Mouse (Mus musculus) layer of hippocampus, adult 9-10 months (tissue): ENCODE data around the gene Gtpbp1.

ENCODE experiments used
- DNase-seq: peaks from one replicate; pipeline ENCODE4 v3.0.0; 2022; ENCODE audit warnings: low spot score

Gtpbp1 gene

DNA sequence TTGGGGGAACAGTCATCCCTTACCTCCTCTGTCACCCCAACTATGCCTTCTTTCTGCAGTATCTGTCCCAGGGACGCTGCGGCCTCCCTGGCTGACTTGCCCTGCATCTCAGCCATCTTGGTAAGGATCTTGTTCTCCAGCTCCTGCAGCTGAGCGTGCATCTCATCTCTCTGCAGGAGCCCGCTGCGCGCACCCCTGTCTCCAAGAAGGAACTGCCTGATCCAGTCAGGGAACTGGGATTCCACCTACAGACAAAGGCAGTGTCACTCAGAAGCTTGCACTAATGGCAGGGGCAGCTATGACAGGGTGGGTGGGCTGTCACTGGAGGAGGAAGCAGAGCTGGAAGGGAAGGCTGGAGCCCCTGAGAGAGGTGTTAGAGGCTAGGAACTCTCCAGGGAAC lies 37.2 kb downstream of the Gtpbp1 start:
- no peak for DNase-seq

DNA sequence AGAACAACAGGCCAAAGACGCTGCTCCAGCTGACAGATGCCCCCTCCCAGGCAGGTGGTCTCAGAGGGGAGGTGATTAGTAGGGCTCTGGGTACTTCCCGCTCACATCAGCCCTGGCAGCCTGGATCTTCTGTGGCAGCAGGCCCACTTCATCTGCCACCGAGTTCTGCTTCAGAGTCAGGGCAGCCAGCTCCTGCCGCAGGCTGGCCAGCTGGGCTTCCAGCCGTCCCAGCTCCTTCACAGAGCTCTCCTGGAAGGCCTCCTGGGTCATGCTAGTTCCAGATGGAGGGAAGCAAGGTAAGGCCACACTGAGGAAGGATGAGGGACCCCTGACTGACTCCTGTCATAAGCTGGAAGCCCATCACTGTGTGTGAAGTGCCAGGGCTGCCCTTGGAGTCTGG lies 37.7 kb downstream of the Gtpbp1 start:
- no peak for DNase-seq

DNA sequence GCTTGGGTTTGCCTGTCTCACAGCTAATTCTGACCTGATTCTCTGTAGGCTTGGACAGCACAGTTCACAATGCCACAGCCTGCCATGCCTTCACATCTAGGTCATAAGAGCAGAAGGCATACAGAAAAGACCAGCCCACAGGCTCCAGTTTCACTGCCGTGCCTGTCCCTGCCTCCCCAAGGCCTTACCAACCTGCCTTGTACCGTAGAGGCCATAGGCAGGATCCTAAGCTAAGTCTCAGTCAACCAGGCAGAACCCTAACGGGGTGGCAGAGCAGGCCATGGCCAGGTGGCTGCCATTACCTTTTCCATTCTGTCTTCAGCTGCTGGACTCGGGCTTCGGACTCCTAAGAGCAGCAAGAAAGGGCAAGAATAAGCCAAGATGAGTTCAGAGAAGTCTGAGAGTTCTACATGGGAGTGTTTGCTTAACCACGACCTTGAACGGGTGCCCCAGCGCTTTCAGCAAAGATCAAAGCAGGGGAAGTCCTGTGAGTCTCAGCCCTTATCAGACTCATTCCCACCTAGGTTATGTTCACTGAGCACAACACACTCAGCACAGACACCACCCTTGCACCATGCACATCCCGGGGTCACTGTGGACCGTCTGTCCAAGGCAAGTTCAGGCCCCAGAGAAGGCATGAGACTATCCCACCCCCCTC lies 38.2 kb downstream of the Gtpbp1 start:
- no peak for DNase-seq

DNA sequence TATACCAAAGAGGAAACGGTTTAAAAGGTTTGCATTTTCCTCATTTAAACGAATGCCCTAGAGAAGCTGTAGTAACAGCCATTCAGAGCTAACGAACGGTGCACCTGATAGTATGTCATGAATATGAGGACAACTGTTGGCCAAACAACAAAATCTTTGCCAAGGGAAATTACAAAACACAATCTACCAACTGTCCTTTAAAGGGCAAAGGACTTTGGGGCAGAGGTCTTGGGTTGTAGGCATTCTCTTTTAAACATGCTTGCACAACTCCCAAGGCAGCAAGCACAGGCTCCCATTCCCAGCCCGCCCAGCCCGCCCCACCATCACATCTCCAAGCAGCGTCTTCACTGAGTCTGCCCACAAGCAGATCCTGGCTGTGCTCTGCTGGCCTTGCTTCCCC lies 40.9 kb downstream of the Gtpbp1 start:
- DNase-seq: no peak

DNA sequence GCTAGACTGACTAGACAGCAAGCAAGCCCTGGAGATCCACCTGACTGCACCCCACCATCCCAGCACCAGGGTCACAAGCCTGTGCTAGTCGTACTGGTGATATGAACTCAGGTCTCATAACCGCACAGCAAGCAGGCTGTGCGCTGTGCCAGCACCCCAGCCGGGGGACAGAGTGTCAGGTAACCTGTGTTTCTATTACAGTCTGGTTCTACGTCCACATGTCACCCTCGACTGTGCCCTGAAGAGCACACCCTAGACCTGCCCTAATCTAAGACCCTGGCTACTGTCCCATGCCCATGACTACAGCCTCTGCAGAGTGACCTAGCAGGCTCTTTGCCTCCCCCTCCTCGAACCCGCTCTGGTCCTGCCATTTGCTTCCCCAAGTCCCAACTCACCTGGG lies 42.5 kb downstream of the Gtpbp1 start:
- no peak for DNase-seq

GRCm38 (mm10) chr15:79733640-79734039 lies 43.0 kb downstream of the Gtpbp1 start:
- no peak for DNase-seq

DNA sequence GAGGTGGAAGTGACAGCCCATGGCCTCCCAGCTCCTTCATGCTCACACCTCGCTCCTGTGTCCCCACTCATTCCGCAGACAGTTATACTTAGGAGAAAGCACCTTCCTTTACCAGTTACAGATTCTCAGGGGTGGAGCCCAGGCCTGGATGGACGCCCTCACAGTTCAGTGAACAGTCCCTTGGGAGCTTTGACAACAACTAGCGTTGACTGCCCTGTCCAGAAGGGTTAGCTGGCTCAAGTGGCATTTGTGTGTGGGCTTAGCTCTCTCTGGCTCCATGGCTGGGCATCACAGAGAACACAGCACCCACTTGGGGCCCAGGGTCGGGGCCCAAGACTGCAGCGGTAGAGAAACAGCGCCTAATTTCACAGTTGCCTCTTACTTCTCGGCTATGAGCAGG lies 43.7 kb downstream of the Gtpbp1 start:
- DNase-seq: no peak

- no peak for DNase-seq
Observed at GRCm38 (mm10) chr15:79740739-79741138, 50.1 kb downstream of the Gtpbp1 start.

DNA sequence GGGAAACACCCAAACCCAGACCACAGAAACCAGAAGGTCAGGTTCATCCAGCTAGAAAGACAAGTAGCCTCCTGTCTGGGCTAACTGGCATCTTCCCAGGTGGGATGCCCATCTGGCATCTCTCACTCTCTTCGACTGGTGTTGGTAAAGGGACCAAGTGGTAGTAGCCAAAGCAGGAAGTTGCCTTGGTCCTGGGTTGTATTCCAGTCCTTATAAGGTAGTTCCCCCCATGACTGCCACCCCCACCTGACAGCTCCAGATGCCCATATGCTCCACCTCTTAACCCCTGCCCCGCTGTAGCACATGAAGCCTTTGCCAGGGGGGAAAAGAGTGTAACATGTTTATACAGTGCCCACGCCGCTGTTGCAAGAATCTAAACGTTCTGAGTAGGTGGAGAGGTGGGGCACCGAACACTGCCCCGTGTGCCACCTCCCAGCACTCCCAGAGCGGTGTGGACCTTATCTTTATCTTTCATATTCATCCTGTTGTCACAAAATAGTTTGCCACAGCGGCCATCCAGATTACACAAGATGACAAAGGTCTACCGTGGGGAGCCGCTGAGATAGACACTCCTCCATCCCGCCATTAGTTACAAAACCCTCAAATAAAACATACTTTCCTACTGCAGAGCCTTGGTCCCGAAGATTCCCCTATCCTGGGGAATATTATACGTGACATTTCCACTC lies 50.7 kb downstream of the Gtpbp1 start:
- DNase-seq: no peak

DNA sequence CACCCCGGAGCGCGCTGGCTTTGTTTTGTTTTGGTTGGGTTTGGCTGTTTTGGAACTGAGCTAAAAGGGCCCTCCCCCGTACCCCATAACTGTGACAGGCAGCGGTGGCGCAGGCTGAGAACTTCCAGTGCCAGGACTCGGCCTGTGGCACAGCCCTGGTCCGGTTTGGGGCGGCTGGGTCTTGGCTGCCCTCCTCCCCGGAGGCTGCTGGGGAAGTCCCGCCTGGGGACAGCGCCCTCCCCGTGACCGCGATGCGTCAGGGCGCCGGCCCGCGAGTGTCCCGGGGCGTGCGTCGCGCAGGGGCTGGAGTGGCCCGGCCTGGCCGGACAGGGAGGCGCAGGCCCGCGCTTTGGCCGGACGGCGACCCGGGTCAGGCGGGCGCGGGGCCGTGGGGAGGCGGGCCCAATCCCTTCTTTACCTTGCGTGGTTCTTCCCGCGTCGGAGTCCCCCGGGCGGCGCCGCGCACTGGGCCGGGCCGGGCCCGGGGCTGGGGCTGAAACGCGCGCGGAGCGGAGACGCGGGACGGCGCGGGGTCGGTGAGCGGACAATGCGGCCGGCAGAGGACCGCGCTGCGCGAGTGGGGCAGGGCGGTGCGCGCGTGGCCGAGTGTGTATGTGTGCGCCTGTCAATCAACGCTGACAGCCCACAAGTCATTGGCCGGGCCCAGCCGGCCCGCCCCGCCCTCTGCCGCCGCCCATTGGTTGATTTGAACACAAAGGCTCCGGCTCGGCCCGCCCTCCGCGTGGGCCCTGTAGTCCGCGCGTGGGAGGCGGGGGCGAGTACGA lies 51.5 kb downstream of the Gtpbp1 start, which contains the start of gene Sun2:
Gene Sun2, minus strand, starts transcription at position 616 of the 785 bp plus-strand sequence.
- DNase-seq: peak; percentile 79

- no peak for DNase-seq
Observed at GRCm38 (mm10) chr15:79742706-79743023, 52.0 kb downstream of the Gtpbp1 start.

DNA sequence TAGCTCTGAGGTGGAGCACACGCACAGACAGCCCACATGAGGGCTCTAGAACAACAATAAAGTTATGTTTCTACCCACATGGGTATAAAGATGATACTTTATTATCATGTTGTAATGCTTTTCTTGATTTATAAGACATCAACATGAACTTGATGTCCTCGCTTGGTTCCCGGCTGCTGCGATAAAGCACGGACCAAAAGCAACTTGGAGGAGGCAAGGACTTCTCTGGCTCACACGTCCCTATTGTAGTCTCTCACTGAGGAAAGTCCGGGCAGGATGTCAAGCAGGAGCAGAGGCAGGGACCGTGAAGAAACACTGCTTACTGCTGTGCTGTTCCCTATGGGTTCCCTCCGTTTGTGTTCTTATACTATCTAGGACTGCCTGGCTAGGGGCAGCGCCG lies 53.4 kb downstream of the Gtpbp1 start:
- no peak for DNase-seq

- DNase-seq: no peak
Observed at GRCm38 (mm10) chr15:79744742-79745141, 54.1 kb downstream of the Gtpbp1 start.

DNA sequence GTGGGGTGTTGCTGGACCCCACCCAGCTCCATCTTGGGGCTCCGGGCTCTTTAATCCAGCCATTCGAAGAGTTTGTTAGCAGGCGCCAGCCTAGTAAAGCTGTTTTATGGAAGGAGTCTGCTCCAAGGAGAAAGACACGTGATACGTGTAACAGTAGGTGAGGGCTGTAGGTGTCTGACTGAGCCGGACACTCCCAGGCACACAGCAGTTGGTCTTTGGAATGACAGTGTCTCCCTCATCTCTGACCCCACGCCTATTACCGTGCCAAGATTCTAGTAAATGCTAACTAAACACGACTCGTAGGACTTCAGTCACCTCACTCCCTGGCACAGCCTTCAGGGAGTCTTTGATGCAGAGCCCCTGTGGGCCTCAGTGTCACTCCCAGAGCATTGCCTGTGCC lies 54.7 kb downstream of the Gtpbp1 start:
- DNase-seq: no peak

- no peak for DNase-seq
Observed at GRCm38 (mm10) chr15:79745883-79746282, 55.2 kb downstream of the Gtpbp1 start.

DNA sequence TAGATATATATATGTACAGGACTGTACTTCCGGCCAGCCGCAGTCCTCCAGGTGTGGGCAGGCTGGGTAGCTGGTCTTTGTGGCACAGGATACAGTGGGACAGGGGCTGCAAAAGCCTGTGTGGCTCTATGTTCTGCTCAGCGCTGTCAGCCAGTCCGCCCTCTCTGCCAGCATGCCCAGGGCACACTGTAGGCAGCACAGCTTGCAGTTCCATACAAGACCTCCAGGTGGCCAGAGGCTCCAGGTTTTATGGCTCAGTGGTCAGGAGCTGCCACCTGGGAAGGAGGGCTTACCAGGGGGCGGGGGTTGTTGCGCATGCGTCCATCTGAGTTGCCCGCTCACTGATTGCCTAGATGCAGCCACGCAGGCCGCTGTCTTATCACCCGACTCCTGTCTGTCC lies 57.4 kb downstream of the Gtpbp1 start:
- DNase-seq: no peak

DNA sequence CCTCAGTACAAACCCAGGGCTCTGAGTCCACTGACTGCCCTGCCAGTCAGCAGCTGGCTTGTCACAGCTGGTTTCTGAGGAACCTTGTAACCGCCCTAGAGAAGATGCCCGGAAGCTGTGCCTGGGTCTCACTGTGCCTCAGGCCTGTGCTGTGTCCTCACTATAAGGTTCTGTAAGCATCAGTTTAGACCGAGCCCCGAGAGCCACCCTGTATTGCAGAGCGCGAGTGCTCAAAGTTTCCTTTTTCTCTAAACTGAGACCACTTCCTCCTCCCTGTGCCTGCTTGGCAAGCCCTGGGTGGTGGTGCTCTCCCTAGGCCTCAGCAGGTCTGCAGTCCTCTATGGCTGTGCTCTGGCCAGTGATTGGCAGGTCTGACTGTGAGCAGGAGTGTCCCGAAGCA lies 58.5 kb downstream of the Gtpbp1 start:
- DNase-seq: no peak

- no peak for DNase-seq
Observed at GRCm38 (mm10) chr15:79750266-79750665, 59.6 kb downstream of the Gtpbp1 start.

DNA sequence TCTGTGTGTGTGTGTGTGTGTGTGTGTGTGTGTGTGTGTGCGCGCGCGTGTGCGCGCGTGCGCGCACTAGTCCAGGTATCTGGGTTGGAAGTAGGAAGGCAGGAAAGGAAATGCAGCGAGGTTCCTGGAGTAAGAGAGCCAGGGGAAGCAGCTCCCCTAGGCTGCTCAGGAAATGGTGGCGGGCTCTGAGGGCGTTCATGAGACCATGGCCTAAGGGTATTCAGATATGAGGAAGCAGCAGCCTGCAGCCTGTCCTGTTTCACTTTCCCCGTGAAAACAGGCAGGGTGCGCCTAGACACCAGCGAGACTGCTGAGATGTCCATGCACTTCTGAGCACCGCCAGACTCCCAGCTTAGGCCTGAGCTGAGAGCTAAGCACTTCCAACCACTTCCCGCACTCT lies 61.1 kb downstream of the Gtpbp1 start:
- DNase-seq: no peak

DNA sequence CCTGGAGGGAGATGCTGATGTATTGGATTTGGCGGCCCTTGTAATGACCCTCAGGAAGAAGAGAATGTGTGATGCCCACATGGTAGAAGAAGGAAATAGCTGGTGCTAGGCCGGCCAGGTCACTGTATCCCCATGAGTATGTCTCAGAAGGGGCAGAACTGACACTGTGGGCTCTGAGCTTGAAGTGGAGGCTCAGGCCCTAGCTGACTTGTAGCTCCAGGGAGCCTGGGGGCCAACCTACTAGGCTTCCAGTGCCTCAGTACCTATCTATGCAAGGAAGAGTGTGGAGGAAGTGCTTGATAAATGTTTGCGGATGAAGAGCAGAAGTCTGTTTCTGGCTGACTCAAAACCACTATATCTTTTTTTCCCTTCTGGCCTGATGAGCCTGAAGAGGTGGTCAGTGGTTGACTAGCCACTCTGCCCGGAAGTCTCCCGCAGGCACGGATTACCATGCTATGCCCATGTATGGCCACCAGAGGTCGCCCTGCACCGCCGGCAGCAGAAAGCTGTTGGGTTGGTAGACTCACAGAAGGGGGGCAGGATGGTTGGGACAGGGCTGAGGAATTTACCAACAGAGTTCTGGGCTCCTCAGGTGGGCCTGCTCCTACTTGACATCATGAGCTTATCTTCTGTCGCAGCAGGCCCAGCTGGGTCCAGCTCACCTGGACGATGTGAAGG lies 62.2 kb downstream of the Gtpbp1 start:
- peak; percentile 55 for DNase-seq

GRCm38 (mm10) chr15:79753420-79753752 lies 62.7 kb downstream of the Gtpbp1 start:
- no peak for DNase-seq

- no peak for DNase-seq
Observed at GRCm38 (mm10) chr15:79753873-79754272, 63.2 kb downstream of the Gtpbp1 start.

GRCm38 (mm10) chr15:79755176-79755575 lies 64.5 kb downstream of the Gtpbp1 start:
- DNase-seq: no peak
